Mouse (Mus musculus): Measurements from ENCODE around the gene Plgrkt.
A peak's percentile ranks its signal among the peaks of the same experiment; 100 is the strongest.

Gene Plgrkt

DNA sequence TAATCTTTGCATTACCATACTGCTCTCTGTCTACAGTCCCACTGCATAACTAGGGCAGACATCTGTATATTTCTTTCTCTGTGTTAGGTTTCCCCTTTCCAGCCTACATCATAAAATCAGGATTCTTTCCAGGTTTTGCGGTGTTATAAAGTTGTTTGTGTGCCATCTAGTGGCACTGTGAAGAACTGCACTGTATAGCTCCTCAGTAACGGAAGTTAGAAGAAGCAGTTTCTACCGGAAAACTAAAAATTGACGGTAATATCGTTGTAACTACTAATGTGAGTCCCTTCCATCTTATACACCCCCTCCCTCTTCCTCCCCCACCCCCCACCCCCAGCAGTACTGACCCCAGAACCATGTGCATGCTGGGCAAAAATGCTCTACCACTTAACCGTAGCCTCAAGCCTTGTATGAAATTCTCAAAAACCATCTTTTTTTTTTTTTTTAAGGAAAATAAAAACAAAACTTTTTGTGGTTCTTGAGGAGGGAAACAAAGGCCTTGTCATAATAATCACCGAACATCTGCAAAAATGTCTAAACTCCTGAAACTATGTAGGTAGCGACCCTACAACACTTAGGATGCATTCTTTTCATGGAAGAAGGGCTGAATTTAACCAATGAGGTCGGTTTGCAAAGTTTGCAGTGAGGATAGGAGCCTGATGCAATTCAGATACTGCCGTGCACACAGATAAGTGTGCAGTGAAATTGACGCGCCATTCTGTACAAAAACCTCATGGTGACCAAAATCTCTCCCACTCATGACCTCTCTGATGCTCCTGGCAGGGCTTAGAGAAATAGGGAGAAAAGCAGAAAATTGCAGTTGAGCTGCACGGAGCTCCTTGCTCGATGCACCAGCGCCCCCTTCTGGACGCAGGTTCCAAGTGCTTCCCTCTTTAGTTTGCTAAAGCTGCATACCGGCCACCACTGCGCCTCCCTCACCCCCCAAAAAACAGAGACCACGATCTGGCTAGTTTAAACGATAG is 12.0 kb downstream of the Plgrkt start:
- peak; percentile 90 for DNase-seq (ENCODE audit: low read depth)

DNA sequence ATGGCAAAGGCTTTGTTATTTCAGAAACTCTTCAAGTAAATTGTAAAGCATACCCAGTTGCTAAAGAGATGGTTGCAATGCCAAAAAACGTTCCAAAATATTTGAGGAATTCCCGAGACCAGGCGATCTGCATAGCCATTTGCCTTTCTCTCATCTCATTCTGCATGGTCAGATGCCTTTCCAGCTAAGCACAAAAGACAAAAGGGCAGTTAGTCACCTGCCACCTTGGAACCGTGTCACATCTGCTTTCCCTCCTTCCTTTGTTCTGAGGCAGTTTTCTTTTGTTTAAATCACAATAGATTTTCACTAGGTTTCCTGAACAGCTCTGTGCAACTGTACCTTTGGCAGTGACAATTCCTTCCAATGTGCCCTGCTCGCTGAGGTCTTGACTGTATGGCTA is 16.2 kb downstream of the Plgrkt start:
- no peak for DNase-seq (ENCODE audit: low read depth)

DNA sequence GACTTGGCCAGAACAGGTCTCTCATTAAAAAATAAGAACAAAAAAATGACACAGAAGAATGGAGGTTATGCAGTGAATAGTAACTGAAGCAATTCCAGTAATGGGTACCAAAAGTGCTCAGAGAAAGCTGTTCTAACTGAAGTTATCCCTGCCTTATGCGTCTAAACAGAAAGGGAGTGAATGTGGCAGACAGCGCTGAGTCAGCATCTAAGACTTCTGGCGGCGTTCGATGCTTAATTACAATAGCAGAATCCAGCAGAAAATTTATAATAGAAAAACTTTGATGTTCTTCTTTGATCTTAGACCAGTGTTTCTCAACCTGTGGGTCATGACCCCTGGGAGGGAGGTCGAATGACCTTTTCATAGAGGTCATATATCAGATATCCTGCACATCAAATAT is 21.6 kb downstream of the Plgrkt start:
- no peak for DNase-seq (ENCODE audit: low read depth)

GRCm38 (mm10) chr19:29344868-29345267 is 22.3 kb downstream of the Plgrkt start:
- DNase-seq (ENCODE audit: low read depth): no peak

DNA sequence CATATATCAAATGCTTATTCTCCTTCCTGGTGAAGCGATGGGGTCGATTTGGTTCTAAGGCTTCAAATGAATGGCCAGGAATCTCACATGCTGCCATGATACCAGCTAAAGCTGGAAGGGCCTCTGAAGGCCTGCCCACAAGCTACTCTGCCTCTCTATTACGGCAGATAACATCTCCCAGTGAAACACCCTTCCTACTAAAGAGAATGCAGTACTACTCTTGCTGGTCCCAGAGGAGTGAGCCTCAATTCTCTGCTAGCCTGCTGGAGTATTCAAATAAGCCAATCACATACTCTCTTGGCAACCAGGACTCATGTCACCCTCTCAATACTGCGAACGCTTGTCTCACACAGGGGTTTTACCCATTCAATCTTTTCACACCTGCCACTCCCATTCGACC is 24.9 kb downstream of the Plgrkt start:
- DNase-seq (ENCODE audit: low read depth): no peak

GRCm38 (mm10) chr19:29341029-29341428 is 26.2 kb downstream of the Plgrkt start:
- peak; percentile 69 for DNase-seq (ENCODE audit: low read depth)

GRCm38 (mm10) chr19:29336624-29337023 is 30.6 kb downstream of the Plgrkt start:
- no peak for DNase-seq (ENCODE audit: low read depth)

DNA sequence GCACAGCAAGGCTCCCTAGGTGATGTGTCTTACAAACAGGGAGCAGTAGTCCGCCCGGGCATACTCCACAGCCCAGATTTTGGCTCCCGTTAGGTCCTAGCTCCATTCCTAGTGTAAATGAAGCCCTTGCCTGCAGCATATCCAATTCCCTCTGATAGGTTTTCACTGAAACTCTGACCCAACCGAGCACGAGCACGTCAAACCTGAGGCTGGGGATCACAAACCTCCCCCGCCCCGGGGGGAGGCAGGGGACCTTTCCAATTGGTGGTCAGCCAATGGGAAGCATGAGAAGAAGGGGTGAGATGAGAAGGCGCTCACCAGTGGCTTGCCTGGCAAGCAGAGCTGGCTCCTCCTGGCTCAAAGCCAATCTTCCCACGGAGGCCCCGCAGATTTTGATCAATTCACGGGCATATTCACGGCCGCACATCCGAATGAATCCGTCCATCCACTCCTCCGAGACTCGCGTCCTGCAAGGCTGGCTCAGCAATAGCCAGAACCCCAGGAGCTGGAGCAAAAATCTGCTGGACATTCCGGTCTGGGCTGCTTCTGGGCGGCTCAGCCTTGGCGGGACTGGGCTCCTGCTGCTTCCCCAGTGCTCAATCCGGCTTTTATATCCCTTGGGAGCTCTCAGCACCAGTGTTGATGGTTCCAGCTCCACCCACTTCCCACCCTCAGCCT is 33.0 kb downstream of the Plgrkt start, which contains the start of gene Rln1:
TSS of gene Rln1 (minus strand) at position 603 of the 678 bp plus-strand sequence.
- DNase-seq (ENCODE audit: low read depth): no peak

GRCm38 (mm10) chr19:29326822-29327552 is 40.2 kb downstream of the Plgrkt start:
- DNase-seq (ENCODE audit: low read depth): no peak

- DNase-seq (ENCODE audit: low read depth): no peak
Measured at GRCm38 (mm10) chr19:29326396-29326795, 40.8 kb downstream of the Plgrkt start.

- DNase-seq (ENCODE audit: low read depth): no peak
Measured at GRCm38 (mm10) chr19:29325852-29326180, 41.4 kb downstream of the Plgrkt start.

DNA sequence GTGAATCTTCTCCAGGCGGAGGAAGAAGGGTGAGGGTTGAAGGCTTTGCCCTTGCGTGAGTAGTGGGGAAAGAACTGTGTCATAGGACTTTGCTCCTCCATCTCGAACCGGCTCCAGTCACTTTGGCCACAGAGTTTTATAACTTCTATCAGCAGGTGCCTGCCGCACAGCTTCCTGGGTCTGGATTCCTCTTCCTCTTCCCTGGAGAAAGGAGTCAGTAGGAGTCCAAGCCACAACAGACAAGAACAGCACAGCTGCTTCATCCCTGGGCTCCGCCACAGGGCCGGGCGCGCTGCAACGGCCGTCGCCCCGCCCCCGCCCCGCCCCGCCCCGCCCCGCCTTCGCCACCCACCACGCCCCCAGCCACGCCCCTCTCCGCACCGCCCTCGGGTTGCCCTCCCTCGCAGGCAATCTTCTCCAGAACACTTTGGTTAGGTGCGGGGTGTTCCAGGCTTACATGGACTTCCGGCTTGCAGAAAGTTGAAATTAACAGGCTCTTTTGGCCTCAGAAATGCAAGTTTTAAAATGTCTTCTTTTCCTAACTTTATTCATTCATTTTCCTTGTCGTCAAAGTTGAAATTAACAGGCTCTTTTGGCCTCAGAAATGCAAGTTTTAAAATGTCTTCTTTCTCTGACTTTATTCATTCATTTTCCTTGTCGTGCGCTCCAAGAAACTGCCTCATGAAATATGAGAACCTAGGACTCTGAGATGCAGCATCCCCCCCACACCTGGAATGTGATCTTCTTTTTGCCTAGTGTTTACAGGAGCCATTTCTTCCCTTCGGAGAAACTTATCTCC is 41.9 kb downstream of the Plgrkt start, which contains the start of gene Insl6:
TSS of gene Insl6 (minus strand) at position 304 of the 799 bp plus-strand sequence.
- peak; percentile 77 for DNase-seq (ENCODE audit: low read depth)

- peak; percentile 71 for DNase-seq (ENCODE audit: low read depth)
Measured at GRCm38 (mm10) chr19:29323416-29324049, 43.7 kb downstream of the Plgrkt start.

DNA sequence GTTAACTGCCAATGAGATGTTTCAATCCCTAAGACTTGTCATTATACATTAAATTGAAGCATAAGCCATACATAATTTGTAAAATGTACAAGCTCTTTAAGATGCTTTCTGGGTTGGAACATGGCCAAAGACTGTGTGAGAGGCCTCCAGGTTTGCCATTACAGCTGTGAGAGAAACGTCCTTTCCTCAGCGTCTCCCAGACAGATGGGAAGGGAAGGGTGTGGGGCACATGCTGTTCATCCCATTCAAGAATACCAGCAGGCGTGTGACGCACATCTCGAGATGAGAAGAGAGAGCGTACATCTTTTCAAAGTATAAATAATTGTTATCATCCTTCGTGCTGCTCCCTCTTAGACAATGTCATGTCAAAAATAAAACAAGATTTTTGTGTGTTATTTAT is 54.5 kb downstream of the Plgrkt start:
- no peak for DNase-seq (ENCODE audit: low read depth)

- no peak for DNase-seq (ENCODE audit: low read depth)
Measured at GRCm38 (mm10) chr19:29311791-29312190, 55.4 kb downstream of the Plgrkt start.

DNA sequence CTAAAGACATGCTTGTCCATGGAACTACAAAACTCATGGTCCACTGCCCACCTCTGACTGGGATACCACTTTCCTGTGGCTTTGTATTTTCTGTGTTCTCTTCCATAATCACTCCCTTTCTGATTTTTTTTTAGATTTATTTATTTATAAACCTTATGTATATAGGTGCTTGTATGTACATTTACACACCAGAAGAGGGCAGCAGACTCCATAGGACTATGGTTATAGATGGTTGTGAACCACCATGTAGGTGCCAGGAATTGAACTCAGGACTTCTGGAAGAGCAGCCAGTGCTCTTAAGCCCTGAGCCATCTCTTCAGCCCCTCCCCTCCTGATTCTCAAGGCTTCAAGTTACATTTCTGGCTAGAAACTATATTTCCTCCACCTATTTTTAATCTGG is 58.4 kb downstream of the Plgrkt start:
- peak; percentile 23 for DNase-seq (ENCODE audit: low read depth)

DNA sequence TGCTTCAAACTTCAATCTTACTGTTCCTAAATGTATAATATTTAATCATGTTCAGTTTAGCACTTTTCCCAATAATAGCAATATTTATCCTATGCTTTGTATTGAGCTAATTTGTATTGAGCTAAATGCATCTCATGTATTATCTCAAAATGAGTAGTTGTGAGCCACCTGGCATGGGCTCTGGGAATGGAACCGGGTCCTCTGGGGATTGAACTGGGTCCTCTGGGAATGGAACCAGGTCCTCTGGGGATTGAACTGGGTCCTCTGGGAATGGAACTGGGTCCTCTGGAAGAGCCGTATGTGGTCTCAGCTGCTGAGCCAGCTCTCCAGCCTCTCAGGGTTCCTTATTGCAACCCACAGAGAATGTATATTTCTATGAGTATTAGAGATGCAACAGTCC is 65.1 kb downstream of the Plgrkt start:
- no peak for DNase-seq (ENCODE audit: low read depth)

GRCm38 (mm10) chr19:29300919-29301318 is 66.3 kb downstream of the Plgrkt start:
- DNase-seq (ENCODE audit: low read depth): no peak
